Mouse (Mus musculus) forebrain, postnatal 0 days (tissue): ENCODE measurements around the gene Crcp. TPM values are rescaled to one million over a fixed set of nuclear protein-coding genes. Genes with fewer than 3 reads are reported as not detected.

Source experiments
- ATAC-seq: fragments of 200-750 bp; cut with Nextera tagmentation; 2 replicates; pipeline ENCODE4 v1.8.0; 2017; ENCODE audit warnings: mild to moderate bottlenecking, moderate library complexity
- DNase-seq: peaks from one replicate; pipeline ENCODE4 v3.0.0-alpha.2; 2015
- H3K27ac ChIP-seq: fragments of 300-500 bp; sonication (generic); 2 replicates; pipeline ENCODE4 v1.5.1; 2014; ENCODE audit warnings: low read depth, mild to moderate bottlenecking, antibody characterized with exemption, low read length, moderate library complexity, mixed read lengths
- H3K27me3 ChIP-seq: fragments of 300-500 bp; sonication (generic); 2 replicates; pipeline ENCODE4 v1.6.1; 2014; ENCODE audit warnings: mild to moderate bottlenecking, low read length, mixed read lengths; ENCODE audit not compliant: insufficient read depth
- H3K36me3 ChIP-seq: fragments of 300-500 bp; sonication (generic); 2 replicates; pipeline ENCODE4 v1.6.1; 2014; ENCODE audit warnings: mild to moderate bottlenecking, moderate library complexity; ENCODE audit not compliant: insufficient read depth
- H3K4me1 ChIP-seq: fragments of 300-500 bp; sonication (generic); 2 replicates; pipeline ENCODE4 v1.6.1; 2014; ENCODE audit warnings: antibody characterized with exemption; ENCODE audit not compliant: insufficient read depth
- H3K4me2 ChIP-seq: fragments of 300-500 bp; sonication (generic); 2 replicates; pipeline ENCODE4 v1.6.1; 2014; ENCODE audit warnings: low read depth, mild to moderate bottlenecking, moderate library complexity
- H3K4me3 ChIP-seq: fragments of 300-500 bp; sonication (generic); 2 replicates; pipeline ENCODE4 v1.5.1; 2014; ENCODE audit warnings: low read depth, low read length, mixed read lengths
- H3K9ac ChIP-seq: fragments of 300-500 bp; sonication (generic); 2 replicates; pipeline ENCODE4 v1.6.1; 2014; ENCODE audit warnings: mild to moderate bottlenecking
- H3K9me3 ChIP-seq: fragments of 300-500 bp; sonication (generic); 2 replicates; pipeline ENCODE4 v1.6.1; 2016; ENCODE audit warnings: low read length
- CTCF ChIP-seq: sonication (generic); IDR thresholded peaks from 2 replicates; pipeline ENCODE4 v1.5.1; 2016; ENCODE audit warnings: antibody characterized with exemption, control low read depth, low read depth
- WGBS: fragments of 180-500 bp; shearing (Covaris S2); extraction: QIAGEN DNeasy Blood & Tissue Kit; methylation state at CpG from one replicate; pipeline ENCODE4 v1.1.7; 2014; 5-methylcytosine and 5-hydroxymethylcytosine counted together
- polyA plus RNA-seq: library from polyadenylated mRNA; unstranded; fragments of >200 nt; fragmentation: Nextera tagmentation; extraction: Ambion mirVana; gene quantifications from 2 replicates; pipeline ENCODE4 v1.2.1, GENCODE M21; 2015
- total RNA-seq: library from RNA; depleted of rRNA; stranded (reverse); fragments of >200 nt; gene quantifications from 2 replicates; pipeline ENCODE4 v1.2.3, GENCODE M21; 2014; rRNA removed

The Crcp gene
- total and polyA plus RNA-seq, 2 experiments from 2014 or later, result 69.1 to 91.2 TPM

DNA sequence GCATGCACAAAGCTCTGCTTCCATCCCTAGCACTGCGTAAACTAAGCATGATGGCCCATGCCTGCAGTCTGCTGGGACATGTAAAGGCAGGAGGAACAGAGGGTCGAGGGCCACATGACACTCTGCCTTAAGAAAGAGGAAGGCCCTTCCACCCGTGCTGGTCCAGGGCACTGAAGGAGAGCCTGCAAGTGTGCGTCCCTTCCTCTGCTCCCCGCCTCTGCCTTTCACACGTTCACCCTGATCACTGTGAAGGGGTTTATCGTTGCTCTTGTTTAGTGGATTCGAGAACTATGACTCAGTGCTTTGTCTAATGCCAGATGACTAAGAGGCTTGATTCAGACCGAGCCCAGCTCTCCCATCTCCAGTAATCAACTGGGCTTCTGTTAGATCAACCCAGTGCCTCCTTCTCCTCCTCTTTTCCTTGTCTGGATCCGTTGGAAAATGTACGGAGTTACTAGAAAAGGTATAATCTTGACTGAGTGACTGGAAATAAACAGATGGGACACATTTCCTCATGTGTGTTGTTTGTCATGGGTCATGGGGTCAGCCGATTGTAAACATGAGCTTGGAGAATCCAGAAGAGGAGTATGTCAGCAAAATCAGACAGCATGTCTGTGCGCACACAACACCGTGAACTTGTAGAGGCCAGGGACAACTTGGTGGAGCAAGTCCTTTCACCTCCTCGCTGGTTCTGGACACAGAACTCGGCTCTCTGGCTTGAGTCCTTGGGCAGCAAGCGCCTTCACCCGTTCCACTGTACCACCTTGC is 60.7 kb downstream of the Crcp start:
- 86% methylated on average over 18 of the region's 18 CpGs for WGBS
- H3K9ac ChIP-seq, result no peak overlapping the region
- no peaks in the 10 kb centered on the region for H3K4me1 ChIP-seq
- no peak for TF ChIP-seq CTCF
- ATAC-seq, result no peak
- H3K9me3 ChIP-seq, result no peaks in the 10 kb centered on the region
- no peak overlapping the region for H3K4me2 ChIP-seq
- H3K36me3 ChIP-seq, result peaks cover 9% of the 10 kb centered on the region; the same call in 1 of the 2 replicates
- no peaks in the 10 kb centered on the region for H3K27me3 ChIP-seq
- no peak for DNase-seq
- H3K27ac ChIP-seq, result no peak overlapping the region
- H3K4me3 ChIP-seq, result no peak overlapping the region

GRCm38 (mm10) chr5:130096754-130097153 is 67.7 kb downstream of the Crcp start:
- Histone ChIP-seq H3K4me1 (no peaks in the 10 kb centered on the region), H3K4me2 (no peak overlapping the region), H3K36me3 (no peaks in the 10 kb centered on the region; the same call in 1 of the 2 replicates), H3K4me3 (no peak overlapping the region), H3K9ac (no peak overlapping the region), H3K27me3 (no peaks in the 10 kb centered on the region), H3K9me3 (no peaks in the 10 kb centered on the region), H3K27ac (no peak overlapping the region)
- peak; percentile 50; the same call in 1 of the 2 replicates for ATAC-seq
- DNase-seq, result no peak
- no peak for TF ChIP-seq CTCF
- 44% methylated on average over 12 of the region's 12 CpGs for WGBS

DNA sequence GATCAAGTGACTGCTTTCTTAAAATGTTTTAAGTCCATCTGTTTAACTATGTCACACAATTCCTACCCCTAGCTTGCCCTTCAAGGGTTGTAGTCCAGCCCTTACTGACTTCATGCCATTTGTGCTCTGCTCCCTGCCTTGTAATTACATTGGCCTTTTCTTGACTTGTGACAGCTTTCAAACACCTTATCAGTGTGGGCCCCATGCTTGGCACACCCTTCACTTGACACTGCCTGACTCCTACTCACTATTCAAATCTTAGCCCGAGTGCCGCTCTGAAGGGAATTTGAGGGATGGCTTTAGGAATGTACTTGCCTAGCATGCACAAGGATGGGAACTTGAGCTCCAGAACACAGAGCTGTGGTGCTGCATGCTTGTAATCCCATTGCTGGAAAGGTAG is 68.7 kb downstream of the Crcp start:
- H3K4me1 ChIP-seq, result no peaks in the 10 kb centered on the region
- no peak overlapping the region for H3K4me3 ChIP-seq
- H3K9ac ChIP-seq, result no peak overlapping the region
- no peak for DNase-seq
- no peak for ATAC-seq
- no peaks in the 10 kb centered on the region for H3K27me3 ChIP-seq
- H3K4me2 ChIP-seq, result no peak overlapping the region
- H3K36me3 ChIP-seq, result peaks cover 6% of the 10 kb centered on the region
- no peaks in the 10 kb centered on the region for H3K9me3 ChIP-seq
- WGBS, result 79% methylated on average over 2 of the region's 2 CpGs
- no peak for TF ChIP-seq CTCF
- H3K27ac ChIP-seq, result no peak overlapping the region

DNA sequence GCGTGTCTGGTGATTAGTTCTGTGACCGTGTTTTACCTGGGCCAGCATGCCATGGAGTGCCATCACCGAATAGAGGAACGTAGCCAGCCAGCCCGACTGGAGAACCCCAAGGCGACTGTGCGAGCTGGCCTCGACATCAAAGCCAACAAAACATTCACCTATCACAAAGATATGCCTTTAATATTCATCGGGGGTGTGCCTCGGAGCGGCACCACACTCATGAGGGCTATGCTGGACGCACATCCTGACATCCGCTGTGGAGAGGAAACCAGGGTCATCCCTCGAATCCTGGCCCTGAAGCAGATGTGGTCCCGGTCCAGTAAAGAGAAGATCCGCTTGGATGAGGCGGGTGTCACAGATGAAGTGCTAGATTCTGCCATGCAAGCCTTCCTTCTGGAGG is 72.6 kb downstream of the Crcp start:
- ATAC-seq, result no peak
- H3K27me3 ChIP-seq, result no peaks in the 10 kb centered on the region
- H3K9me3 ChIP-seq, result no peaks in the 10 kb centered on the region
- no peak overlapping the region for H3K9ac ChIP-seq
- H3K27ac ChIP-seq, result no peak overlapping the region
- no peak for DNase-seq
- no peak overlapping the region for H3K4me3 ChIP-seq
- TF ChIP-seq CTCF, result no peak
- no peak overlapping the region for H3K4me2 ChIP-seq
- 98% methylated on average over 17 of the region's 17 CpGs for WGBS
- H3K36me3 ChIP-seq, result peaks cover 19% of the 10 kb centered on the region
- no peaks in the 10 kb centered on the region for H3K4me1 ChIP-seq

DNA sequence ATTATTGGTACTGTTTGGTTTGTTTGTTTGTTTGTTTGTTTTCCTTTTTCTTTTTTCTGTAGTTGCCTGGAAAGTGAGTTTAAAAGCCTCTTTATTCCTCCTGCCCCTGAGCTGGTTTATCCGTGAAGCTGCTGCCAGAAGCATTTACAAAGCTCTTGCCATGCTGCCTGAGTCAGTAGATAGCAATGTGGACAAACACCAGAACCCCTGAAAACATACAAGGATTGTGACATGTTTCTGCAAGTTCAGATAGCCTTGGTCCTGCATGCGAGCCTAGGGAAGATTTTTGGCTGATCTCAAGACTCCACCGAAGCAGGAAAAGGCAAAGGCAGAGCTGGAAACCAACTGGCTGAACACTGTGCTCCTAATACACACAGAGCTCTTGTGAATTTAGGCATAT is 80.3 kb downstream of the Crcp start:
- 93% methylated on average over 3 of the region's 3 CpGs for WGBS
- Histone ChIP-seq H3K36me3 (peaks cover 21% of the 10 kb centered on the region; the same call in 1 of the 2 replicates), H3K27me3 (no peaks in the 10 kb centered on the region), H3K4me1 (no peaks in the 10 kb centered on the region), H3K27ac (no peak overlapping the region), H3K4me2 (no peak overlapping the region), H3K9ac (no peak overlapping the region), H3K9me3 (no peaks in the 10 kb centered on the region), H3K4me3 (no peak overlapping the region)
- TF ChIP-seq CTCF, result no peak
- no peak for ATAC-seq
- no peak for DNase-seq

Other genes starting within 250 kb of the Crcp start
- gene Psph, start 241.8 kb upstream of the Crcp start, total RNA-seq, result 33.3 and 37.9 TPM in 2 replicates
- 44.6 and 46.3 TPM in 2 replicates for gene Psph, start 241.8 kb upstream of the Crcp start, polyA plus RNA-seq
- 16.6 and 29.9 TPM in 2 replicates for gene Sumf2, start 182.3 kb upstream of the Crcp start, total RNA-seq
- gene Sumf2, start 182.3 kb upstream of the Crcp start, polyA plus RNA-seq, result 21.2 and 22.3 TPM in 2 replicates
- gene Chchd2, start 141.8 kb upstream of the Crcp start, total RNA-seq, result 905 and 1,053 TPM in 2 replicates
- gene Chchd2, start 141.8 kb upstream of the Crcp start, polyA plus RNA-seq, result 889 and 1,240 TPM in 2 replicates
- gene Zbed5, start 133.6 kb upstream of the Crcp start, total RNA-seq, result 21.2 and 23.6 TPM in 2 replicates
- 8.3 and 9.8 TPM in 2 replicates for gene Zbed5, start 133.6 kb upstream of the Crcp start, polyA plus RNA-seq
- gene Phkg1, start 130.7 kb upstream of the Crcp start, total RNA-seq, result 1.2 and 1.4 TPM in 2 replicates
- 0.50 and 1.3 TPM in 2 replicates for gene Phkg1, start 130.7 kb upstream of the Crcp start, polyA plus RNA-seq
- 1.4 and 3.0 TPM in 2 replicates for gene Nupr1l, start 120.8 kb upstream of the Crcp start, total RNA-seq
- gene Nupr1l, start 120.8 kb upstream of the Crcp start, polyA plus RNA-seq, result 5.5 and 5.6 TPM in 2 replicates
- 43.5 and 52.8 TPM in 2 replicates for gene Vkorc1l1, start 87.3 kb upstream of the Crcp start, total RNA-seq
- gene Vkorc1l1, start 87.3 kb upstream of the Crcp start, polyA plus RNA-seq, result 16.9 and 22.0 TPM in 2 replicates
- gene Gusb, start 26.2 kb upstream of the Crcp start, total RNA-seq, result 17.2 and 19.9 TPM in 2 replicates
- gene Gusb, start 26.2 kb upstream of the Crcp start, polyA plus RNA-seq, result 27.7 and 29.3 TPM in 2 replicates
- 28.7 and 33.2 TPM in 2 replicates for gene Asl, start within 50 bp of the Crcp start, total RNA-seq
- gene Asl, start within 50 bp of the Crcp start, polyA plus RNA-seq, result 32.5 and 39.3 TPM in 2 replicates
- gene Tpst1, start 44.0 kb downstream of the Crcp start, total RNA-seq, result 50.7 and 55.3 TPM in 2 replicates
- 50.3 and 55.4 TPM in 2 replicates for gene Tpst1, start 44.0 kb downstream of the Crcp start, polyA plus RNA-seq
- 16.7 and 22.4 TPM in 2 replicates for gene Kctd7, start 115.6 kb downstream of the Crcp start, total RNA-seq
- 7.4 and 10.7 TPM in 2 replicates for gene Kctd7, start 115.6 kb downstream of the Crcp start, polyA plus RNA-seq
- 23.0 and 26.8 TPM in 2 replicates for gene Rabgef1, start 142.5 kb downstream of the Crcp start, total RNA-seq
- 23.8 and 32.5 TPM in 2 replicates for gene Rabgef1, start 142.5 kb downstream of the Crcp start, polyA plus RNA-seq
- 29.8 and 45.8 TPM in 2 replicates for gene Tmem248, start 187.8 kb downstream of the Crcp start, total RNA-seq
- gene Tmem248, start 187.8 kb downstream of the Crcp start, polyA plus RNA-seq, result 20.6 and 29.1 TPM in 2 replicates
- gene Sbds, start 226.2 kb downstream of the Crcp start, total RNA-seq, result 27.2 and 27.8 TPM in 2 replicates
- 43.7 and 45.2 TPM in 2 replicates for gene Sbds, start 226.2 kb downstream of the Crcp start, polyA plus RNA-seq
- gene Tyw1, start 226.3 kb downstream of the Crcp start, total RNA-seq, result 18.0 and 19.8 TPM in 2 replicates
- gene Tyw1, start 226.3 kb downstream of the Crcp start, polyA plus RNA-seq, result 17.8 and 18.5 TPM in 2 replicates